Mouse (Mus musculus): ENCODE measurements around the gene Gm9611. TPM values are rescaled to one million over a fixed set of nuclear protein-coding genes. Genes with fewer than 3 reads are reported as not detected.
"Not testable (repeated sequence)": the region's sequence is repeated elsewhere in the genome, so short reads cannot be mapped to it uniquely, and the experiment has no call there.

Gene Gm9611
- total RNA-seq (2017), result not detected in 3 replicates

GRCm38 (mm10) chr14:42297258-42297657 lies at the start of gene Gm9611:
TSS of gene Gm9611 (minus strand) at chr14:42297358.
- ATAC-seq (replicated peaks; ENCODE audit: insufficient number of reproducible peaks, low FRiP score, low TSS enrichment, poor library complexity, severe bottlenecking), result not testable (repeated sequence)

- not testable (repeated sequence) for ATAC-seq (replicated peaks; ENCODE audit: insufficient number of reproducible peaks, low FRiP score, low TSS enrichment, poor library complexity, severe bottlenecking)
These were observed 12.8 kb upstream of the Gm9611 start, which contains the start of gene Gm7995 for GRCm38 (mm10) chr14:42309910-42310309. TSS of gene Gm7995 (plus strand) at chr14:42310210.

GRCm38 (mm10) chr14:42259948-42260347 lies 37.2 kb downstream of the Gm9611 start, which contains the start of gene Gm17026:
TSS of gene Gm17026 (minus strand) at chr14:42260048.
- not testable (repeated sequence) for ATAC-seq (replicated peaks; ENCODE audit: insufficient number of reproducible peaks, low FRiP score, low TSS enrichment, poor library complexity, severe bottlenecking)

Other genes with a start within 250 kb of the Gm9611 start
- gene Gm7951, start 180.0 kb downstream of the Gm9611 start, total RNA-seq (2017), result not detected in 3 replicates
- gene Gm17027, start 134.7 kb downstream of the Gm9611 start, total RNA-seq (2017), result not detected in 3 replicates
- not detected in 3 replicates for gene Gm3573, start 106.6 kb downstream of the Gm9611 start, total RNA-seq (2017)
- not detected in 3 replicates for gene Gm17026, start 37.3 kb downstream of the Gm9611 start, total RNA-seq (2017)
- not detected in 3 replicates for gene Gm7995, start 12.9 kb upstream of the Gm9611 start, total RNA-seq (2017)
- not detected in 3 replicates for gene Gm8005, start 142.3 kb upstream of the Gm9611 start, total RNA-seq (2017)
- gene Gm8011, start 166.5 kb upstream of the Gm9611 start, total RNA-seq (2017), result not detected in 3 replicates
- gene Gm8020, start 205.0 kb upstream of the Gm9611 start, total RNA-seq (2017), result not detected in 3 replicates
- gene Gm8024, start 226.9 kb upstream of the Gm9611 start, total RNA-seq (2017), result not detected in 3 replicates